Mouse (Mus musculus) adrenal gland, postnatal 10 days (tissue): Measurements from ENCODE around the gene Ifitm6. TPM values are rescaled to one million over a fixed set of nuclear protein-coding genes. Genes with fewer than 3 reads are reported as not detected.
"Not testable (repeated sequence)": the region's sequence is repeated elsewhere in the genome, so short reads cannot be mapped to it uniquely, and the experiment has no call there.

Experiments used
- DNase-seq: peaks from one replicate; pipeline ENCODE4 v3.0.0; 2021; ENCODE audit warnings: mixed read lengths
- total RNA-seq, 2 experiments: library from RNA; stranded (reverse); gene quantifications; 2 replicates each; pipeline ENCODE4 v1.2.3; 2021

Ifitm6 gene
- total RNA-seq, 2 experiments from 2014 or later: 1.7 to 3.2 TPM

GRCm38 (mm10) chr7:141008938-141009660 lies 8.6 kb downstream of the Ifitm6 start:
- peak; percentile 89 for DNase-seq

- peak; percentile 51 for DNase-seq
These were observed 9.4 kb downstream of the Ifitm6 start for GRCm38 (mm10) chr7:141008312-141008761.

DNA sequence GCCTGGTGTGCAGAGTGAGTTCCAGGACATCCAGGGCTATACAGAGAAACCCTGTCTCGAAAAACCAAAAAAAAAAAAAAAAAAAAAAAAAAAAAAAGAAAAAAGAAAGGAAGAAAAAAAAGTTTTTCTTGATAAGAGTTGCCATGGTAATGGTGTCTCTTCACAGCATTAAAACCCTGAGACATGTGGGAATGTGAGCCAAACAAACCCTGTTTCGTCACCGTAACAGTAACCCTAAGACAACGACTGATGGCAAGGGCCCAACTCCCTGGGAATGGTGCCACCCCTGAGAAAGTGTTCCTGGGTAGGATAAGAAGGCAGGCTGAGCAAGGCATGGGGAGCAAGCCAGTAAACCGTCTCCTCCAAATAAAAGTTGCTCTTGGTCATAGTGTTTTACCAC lies 10.8 kb downstream of the Ifitm6 start:
- peak; percentile 54 for DNase-seq

DNA sequence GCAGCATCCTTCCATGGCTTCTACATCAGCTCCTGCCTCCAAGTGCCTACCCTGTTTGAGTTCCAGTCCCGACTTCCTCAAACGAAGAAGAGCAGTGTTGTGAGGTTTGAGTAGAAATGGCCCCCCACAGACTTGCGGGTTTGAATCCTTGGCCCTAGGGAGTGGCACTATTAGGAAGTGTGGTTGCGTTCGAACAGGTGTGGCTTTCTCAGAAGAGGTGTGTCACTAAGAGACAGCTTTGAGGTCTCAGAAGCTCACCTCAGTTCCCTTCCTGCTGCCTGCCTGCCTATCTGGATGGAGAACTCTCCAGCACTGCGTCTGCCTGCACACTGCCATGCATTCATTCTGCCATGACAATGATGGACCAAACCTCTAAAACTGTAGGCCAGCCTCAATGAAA lies 11.3 kb downstream of the Ifitm6 start:
- DNase-seq: no peak

- DNase-seq: no peak
These were observed 14.3 kb downstream of the Ifitm6 start for GRCm38 (mm10) chr7:141003248-141004010.

GRCm38 (mm10) chr7:141000881-141001708 lies 16.6 kb downstream of the Ifitm6 start:
- DNase-seq: no peak

DNA sequence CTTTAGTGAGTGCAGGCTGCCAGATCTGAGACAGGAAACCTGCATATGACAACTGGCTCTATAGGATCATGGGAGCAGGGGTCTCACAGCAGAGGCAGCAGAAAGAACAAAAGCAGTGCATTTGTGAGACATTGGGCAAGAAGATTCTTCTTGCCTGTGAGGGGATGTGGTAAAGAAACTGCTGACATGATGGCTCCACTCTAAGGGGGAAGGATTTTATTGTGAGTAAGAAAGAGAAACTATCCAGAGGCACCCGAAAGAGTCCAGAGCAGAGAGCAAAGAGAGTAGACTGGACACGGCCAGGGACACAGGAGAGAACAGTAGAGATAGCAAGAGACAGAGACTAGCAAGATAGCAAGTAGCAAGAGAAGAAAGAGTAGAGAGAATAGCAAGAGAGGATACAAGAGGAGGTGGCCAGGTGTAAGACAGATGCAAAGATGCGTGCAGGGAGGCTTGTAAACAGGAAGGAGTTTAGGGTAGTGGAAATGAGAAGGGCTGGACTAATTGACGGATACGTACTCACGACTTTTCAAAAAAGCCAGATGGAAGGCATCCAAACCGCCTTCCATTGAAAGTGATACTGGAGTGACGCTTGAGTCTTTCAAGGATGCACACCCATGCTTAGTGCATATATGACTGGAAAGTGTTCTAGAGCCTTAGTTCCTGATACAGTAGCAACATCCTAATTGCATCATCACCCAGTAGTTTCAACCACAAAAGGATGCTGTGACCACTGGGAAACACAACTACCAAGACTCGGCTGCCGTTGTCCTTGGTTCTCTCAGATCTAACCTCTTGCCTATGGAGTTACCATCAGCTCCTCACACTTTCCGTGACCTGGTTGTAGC lies 18.6 kb downstream of the Ifitm6 start:
- no peak for DNase-seq

GRCm38 (mm10) chr7:140997817-140998216 lies 19.9 kb downstream of the Ifitm6 start:
- no peak for DNase-seq

- DNase-seq: no peak
These were observed 26.5 kb downstream of the Ifitm6 start for GRCm38 (mm10) chr7:140991117-140991689.

GRCm38 (mm10) chr7:140990622-140991021 lies 27.1 kb downstream of the Ifitm6 start:
- no peak for DNase-seq

DNA sequence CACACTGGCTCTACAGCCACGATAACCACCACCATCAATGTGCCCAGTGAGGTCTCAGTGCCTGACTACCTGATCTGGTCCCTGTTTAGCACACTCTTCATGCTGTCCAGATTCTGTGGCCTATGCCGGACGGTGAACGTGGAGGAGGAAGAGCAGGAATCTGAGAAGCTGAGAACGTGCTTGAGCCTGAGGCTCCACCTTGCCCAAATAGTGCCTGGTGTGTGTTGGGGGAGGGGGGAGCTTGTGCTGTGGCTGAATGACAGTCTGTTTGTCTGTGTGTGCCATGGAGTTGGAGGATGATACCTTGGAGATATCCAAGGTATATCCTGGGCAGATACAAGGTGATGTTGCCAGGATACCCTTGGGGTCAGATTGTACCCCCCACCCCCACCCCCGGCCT lies 27.5 kb downstream of the Ifitm6 start:
- DNase-seq: no peak

GRCm38 (mm10) chr7:140989022-140989421 lies 28.7 kb downstream of the Ifitm6 start:
- DNase-seq: no peak

DNA sequence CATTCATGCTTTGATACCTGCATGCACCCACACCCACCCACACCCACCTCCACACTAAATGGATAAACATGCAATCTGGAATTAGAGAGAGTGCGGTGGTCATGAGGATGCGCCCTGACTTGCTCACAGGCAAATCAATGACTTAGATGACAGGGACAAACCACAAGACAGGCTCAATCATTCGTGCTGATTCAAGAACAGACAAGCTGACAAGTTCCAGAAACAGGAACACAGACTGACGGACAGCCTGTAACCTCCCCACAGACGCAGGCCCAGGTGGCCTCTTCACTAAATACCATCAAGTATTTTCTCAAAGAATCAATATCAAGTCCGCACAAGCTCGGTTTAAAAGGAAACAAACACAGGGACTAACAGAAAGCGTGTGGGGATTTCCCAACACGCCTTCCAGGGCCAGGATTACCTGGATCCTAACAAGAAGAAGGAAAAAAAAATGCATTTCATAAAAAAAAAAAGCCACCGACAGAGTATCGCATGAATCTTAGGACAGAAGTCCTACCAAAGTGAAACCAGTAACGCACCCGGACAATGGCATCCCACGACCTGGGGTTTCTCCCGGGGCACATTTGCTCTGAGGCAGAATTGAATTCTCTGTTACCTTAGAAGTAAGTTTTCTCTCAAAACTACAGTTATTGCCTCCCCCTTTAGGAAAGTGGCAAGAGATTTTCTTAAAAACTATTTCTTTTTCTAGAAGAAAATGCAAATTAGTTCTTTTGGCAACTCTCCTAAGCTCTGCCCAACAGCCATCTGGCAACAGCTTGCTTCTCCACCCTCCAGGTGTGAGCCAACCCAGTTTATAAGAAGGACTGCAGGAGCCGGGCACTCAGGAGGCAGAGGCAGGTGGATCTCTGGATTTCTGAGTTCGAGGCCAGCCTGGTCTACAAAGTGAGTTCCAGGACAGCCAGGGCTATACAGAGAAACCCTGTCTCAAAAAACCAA lies 30.3 kb downstream of the Ifitm6 start:
- no peak for DNase-seq

GRCm38 (mm10) chr7:140982971-140983370 lies 34.8 kb downstream of the Ifitm6 start:
- no peak for DNase-seq

DNA sequence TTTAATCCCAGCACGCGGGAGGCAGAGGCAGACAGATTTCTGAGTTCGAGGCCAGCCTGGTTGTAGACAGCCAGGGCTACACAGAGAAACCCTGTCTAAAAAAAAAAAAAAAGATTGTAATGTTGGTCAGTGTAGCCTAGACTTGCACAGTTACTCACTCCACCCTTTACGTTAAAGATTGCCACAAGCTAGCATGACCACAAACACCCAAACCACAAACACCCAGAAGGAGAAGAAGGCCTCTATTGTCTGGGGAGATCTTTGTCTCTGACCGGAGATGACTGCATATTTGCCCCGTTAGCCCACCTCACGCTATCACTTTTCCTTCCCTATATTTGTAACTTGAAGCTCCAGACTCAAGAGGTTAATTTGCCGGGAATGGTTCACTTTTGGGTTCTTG lies 36.0 kb downstream of the Ifitm6 start:
- no peak for DNase-seq

- not testable (repeated sequence) for DNase-seq
These were observed 41.0 kb downstream of the Ifitm6 start for GRCm38 (mm10) chr7:140976720-140977119.

DNA sequence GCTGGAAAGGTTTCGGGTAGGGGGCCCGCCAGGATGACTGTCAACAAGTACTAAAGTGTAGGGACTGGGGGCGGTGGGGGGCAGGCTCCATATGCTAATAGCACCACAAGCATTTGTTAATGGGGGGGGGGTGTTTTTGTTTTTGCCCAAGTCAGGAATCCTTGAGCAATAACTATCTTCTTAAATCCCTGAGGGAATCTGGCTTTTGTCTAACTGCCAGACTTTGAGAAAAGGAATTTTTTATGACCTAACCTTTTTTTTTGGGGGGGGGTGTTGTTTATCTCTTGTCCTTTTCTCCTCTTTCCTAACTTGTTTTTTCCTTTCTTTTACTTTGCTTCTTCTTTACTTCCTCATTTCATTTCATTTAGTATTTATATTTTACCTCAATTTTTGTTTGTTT lies 42.3 kb downstream of the Ifitm6 start:
- DNase-seq: no peak

GRCm38 (mm10) chr7:140974940-140975339 lies 42.8 kb downstream of the Ifitm6 start:
- no peak for DNase-seq

DNA sequence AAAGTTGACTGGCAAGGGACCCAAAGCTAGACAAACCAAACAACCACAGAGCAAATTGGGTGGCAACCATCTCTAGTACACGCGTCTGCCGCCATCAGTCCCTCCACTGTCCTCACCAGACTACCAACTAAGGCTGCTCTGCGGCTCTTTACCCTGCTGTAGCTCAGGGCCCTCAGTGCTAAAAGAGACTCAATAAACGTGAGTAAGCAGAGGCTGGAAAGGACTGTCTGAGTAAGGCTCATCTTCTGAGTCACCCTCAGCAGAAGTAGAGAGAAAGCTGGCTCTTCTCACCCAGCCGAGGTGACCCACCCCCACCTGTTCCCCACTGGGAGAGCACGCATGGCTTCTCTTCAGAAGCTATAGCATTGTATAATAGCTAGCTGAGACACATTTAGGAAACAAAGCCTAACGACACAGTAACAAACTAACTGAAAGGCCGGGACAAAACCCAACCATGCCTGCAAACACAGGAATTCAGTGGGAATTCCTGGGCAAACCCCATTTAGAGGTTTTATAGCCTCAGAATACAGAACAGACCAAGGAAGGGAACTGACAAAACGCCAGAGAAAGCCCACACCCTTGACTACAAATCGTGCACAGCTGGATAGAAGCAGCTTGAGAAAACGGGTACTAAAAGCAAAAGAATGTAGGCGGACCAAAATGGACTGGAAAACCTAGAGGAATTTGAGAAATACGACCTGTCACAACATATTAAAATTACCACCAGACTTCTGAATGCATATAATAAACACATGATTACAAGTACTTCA lies 44.1 kb downstream of the Ifitm6 start:
- DNase-seq: no peak
